Mouse (Mus musculus) T-helper 2 cell (primary cell): ENCODE measurements around the gene Sspn.

ENCODE experiments used
- in situ Hi-C: fragments of 300-600 bp; cut with MboI, MseI; formaldehyde crosslinking; loops from one replicate; pipeline ENCODE4 v1.15.1; 2025; ENCODE audit warnings: high pct_unique_total_duplicates

Gene Sspn

DNA sequence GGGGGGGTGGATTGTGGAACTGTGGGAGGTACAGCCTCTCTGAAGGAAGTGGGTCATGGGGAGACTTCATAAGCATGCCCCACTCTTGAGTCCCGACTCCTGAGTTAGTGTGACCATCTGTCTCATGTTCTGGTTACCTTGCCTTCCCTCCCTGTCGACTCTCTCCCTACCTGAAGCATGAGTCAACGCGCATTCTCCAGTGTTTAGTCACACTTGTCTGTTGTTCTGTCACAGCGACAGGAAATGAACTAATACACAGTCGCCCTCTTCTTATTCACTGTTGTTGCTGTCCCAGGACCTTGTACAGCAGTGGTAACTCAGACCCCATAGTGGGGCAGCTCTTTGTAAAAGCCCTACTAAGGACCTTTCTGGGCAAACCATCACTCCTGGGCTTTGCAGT is 41.4 kb downstream of the Sspn start:
- in situ Hi-C loops: no loop called here

DNA sequence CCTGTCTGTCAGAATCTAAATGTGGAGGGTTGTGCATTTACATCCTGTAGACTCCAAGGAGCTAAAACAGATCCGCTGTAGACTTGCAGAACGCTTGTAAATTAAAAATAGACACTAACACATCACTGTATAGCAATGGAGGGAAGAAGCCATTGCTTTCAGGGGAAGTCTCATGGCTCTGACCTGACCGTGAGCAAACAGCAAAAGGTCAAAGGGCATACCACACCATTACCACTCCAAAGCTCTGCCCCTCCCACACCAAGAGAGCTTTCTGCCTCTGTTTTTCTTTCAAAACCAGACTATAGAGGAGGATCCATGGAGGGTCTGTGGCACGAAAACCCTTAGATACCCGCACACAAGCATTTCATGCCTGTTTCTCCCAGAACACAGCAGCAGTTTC is 41.9 kb downstream of the Sspn start:
- in situ Hi-C loops: no loop called here

DNA sequence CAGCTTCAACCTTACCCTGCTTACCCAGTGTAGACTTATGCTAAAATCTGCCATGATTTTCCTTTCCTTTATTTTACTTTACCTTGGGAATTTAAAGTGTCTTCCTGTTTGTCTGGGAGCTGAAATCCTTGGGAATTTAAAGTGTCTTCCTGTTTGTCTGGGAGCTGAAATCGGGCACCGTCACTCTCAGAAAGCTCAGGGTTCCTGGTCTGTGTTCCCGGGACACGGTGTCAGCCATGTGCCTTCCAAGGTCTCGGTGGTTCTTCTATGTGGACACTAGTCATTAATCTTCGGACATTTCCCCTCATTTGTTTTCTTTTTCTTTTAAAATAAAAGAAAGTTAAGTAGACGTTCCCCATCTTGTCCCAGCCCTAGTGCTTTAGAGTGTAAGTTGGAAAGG is 43.3 kb downstream of the Sspn start:
- in situ Hi-C loops: loop anchor here (25.0 kb wide), 1 partner anchor 687 kb away; no protein-coding TSS in a partner anchor

DNA sequence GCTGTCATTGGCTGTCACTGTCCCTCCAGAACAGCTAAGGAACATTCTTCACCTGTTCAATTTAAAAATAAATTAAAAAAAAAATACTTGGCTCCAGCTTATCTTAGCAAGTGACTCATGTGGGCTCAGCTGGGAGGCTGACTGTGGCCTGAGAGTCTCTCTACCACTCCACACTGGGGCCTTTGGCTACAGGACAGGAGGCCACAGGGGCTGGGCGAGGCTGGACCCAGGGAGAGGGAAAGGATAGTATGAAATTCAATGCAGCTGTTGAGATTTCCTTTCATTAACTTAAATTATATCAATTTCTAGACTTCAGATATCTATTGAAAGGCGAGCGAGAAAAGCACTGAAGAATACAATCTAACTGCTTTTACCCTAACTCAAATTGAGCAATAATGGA is 45.9 kb downstream of the Sspn start:
- in situ Hi-C loops: loop anchor here (25.0 kb wide), 1 partner anchor 690 kb away; no protein-coding TSS in a partner anchor

DNA sequence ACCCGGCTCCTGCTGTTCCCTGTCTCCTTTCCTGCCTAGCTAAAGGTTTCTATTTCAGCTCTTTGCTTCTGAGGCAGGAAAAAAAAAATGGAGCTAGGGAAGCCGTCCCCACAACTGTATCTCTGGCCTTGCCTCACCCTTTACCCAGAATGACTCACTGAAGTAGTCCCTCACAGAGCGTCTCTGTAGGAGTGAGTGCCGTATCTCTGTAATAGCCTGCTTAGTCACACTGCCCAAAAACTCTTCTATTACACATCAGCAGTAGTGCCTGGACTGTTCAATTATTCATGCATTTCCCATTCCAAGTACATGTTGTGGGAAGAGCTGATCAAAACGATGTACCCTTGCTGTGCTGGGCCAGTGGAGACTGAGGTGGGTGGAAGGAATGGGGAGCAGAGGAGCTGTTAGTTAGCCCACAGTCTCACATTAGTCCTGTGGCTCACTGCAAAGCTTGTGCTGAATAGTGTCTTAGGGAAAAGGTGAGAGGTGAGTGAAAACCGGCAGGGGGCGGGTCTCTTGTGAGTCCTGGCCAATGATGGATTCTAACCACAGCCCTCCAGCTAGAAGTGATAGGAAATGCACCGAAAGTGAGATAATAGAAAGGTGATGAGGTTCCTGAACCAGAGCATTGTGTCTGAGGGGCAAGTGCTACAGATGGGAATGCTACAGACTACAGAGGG is 46.5 kb downstream of the Sspn start:
- in situ Hi-C loops: loop anchor here (25.0 kb wide), 1 partner anchor 691 kb away; no protein-coding TSS in a partner anchor

DNA sequence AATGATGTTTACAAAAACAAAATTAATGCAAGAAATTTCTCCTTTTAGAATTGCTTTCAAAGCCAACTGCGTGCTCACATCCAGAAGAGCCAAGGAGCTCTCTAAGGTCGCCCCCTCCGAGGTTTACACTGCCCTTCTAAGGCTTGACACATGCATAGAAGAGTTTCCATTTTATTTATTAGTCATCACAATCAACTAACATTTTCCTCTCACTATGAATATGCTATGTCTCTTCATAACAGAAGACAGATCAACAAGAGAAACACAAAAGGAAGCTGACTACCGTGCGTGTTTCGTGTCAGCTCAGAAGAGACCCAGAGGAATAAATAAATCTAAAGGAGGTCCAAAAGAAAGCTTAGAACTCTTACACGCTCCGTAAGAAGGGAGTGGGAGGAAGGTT is 49.6 kb downstream of the Sspn start:
- in situ Hi-C loops: loop anchor here (10.0 to 25.0 kb wide), 3 partner anchors 104 to 856 kb away; no protein-coding TSS in a partner anchor

DNA sequence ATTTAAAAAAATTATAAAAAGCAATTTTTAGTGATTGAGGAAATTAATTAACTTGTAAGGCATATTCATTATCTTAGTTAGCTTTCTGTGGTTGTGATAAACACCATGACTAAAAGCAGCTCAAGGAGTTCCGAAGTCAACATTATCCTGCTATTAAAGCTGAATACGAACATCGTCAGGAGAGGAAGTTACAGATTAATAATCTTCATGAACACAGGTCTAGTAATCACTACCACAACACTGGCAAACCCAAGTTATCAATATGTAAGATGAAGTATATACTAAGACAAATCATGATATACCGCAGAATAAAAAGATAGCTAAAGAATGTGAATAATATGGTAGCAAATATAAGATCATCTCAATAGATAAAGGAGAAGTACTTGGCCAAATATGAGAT is 50.9 kb downstream of the Sspn start:
- in situ Hi-C loops: loop anchor here (10.0 to 25.0 kb wide), 3 partner anchors 102 to 858 kb away; no protein-coding TSS in a partner anchor

DNA sequence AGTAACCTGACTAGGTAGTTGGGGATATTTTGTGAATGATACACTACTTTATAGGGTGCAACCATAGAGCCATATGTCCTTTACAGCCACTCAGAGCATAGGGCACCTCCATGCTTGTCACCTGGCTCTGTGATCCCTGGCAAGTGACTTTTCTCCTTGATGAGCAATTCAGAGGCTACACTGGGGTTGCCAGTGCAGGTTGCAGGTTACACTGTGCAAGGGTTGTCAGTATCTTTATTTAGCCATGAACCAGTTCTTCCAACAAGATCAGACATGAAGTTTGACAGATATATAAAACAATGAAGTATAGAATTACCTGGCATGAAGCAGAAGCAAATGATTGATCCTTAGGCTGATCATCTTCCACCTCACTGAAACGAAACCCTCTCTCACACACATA is 59.1 kb downstream of the Sspn start:
- in situ Hi-C loops: loop anchor here (25.0 kb wide), 1 partner anchor 703 kb away; no protein-coding TSS in a partner anchor

DNA sequence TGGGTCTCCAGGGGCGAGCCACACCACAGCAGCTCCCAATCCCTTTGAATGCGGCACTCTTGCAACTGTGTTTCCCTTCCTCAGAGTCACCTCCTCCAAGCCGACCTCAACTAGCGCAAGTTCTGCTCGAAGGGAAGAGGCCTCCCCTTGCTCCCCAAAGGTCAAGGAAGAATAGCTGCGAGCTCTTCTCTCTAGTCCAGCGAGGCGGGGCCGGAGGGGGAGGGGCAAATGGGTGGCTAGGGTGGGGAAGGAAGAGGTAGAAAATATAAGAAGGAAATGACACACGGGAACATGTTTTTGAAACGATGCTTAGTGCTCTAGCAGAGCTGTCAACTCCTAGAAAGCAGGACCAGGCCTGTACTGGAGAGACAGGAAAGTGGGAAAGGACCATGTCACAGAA is 61.1 kb downstream of the Sspn start:
- in situ Hi-C loops: loop anchor here (25.0 kb wide), 1 partner anchor 705 kb away; no protein-coding TSS in a partner anchor

DNA sequence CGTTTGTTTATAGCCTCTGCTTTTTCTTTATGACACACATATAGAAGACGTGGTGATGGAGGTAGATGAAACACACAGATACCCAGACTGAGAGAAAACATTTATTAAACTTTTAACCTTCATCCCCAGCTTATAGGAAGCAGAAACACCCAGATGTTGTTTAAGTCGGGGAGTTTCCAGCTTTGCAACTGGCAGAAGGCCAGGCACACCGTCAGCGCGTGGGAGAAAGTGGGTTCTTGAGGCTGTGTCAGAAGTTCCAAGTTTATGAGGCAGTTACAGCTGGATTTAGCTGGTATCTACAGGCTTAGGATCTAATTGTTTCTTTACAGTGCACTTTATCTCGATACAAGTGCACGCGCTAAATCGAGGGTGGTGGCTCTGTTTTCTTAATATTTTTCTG is 61.5 kb downstream of the Sspn start:
- in situ Hi-C loops: loop anchor here (25.0 kb wide), 1 partner anchor 706 kb away; no protein-coding TSS in a partner anchor

DNA sequence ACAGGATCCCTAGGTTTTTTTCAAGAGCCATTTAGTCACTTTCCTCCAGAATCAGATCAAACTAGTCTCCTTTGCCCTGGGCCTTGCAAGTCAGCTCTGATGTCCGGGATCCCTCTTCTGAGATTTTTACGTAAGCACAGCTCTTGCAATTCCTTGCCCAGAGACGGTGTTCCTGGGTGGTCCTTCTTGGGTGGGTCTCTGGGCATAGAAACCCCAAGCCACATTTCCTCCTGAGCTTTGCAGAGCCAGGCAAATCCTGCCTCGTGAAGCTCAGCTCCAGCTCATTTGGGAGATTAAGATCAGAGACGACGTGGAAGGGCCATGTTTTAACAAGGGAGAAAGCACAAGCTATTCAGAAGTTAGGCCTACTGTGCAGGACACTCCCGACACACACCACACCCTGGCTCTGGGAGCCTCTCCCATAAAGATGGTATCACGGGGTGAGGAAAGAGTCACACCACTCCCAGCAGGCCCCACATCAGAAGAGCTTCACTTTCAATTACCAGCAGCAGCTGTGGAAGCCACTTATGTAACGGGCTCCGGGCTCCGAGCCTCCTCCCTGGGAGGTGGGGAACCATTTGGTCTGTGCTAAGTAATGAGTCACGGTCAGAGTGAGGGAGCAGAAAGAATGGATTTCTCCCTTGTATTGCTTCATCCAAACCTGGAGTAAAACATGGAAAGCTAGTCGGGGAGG is 67.0 kb downstream of the Sspn start:
- in situ Hi-C loops: loop anchor here (25.0 kb wide), 1 partner anchor 711 kb away; no protein-coding TSS in a partner anchor

DNA sequence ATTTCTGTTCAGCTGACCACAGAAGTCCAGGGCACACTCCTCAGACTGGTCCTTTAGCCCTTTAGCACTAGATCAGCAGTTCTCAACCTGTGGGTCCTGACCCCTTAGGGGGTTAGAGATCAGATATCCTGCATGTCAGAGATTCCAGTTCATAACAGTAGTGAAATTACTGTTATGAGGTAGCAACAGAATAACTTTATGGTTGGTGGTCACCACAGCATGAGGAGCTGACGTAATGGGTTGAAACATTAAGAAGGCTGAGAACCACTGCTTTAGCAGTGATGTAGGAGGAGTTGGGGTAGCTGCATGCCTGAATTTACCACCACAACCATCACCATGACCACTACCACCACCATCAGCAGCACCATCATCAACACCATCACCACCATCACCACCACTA is 69.3 kb downstream of the Sspn start:
- in situ Hi-C loops: loop anchor here (5.0 kb wide), 2 partner anchors 72 to 633 kb away; no protein-coding TSS in a partner anchor

DNA sequence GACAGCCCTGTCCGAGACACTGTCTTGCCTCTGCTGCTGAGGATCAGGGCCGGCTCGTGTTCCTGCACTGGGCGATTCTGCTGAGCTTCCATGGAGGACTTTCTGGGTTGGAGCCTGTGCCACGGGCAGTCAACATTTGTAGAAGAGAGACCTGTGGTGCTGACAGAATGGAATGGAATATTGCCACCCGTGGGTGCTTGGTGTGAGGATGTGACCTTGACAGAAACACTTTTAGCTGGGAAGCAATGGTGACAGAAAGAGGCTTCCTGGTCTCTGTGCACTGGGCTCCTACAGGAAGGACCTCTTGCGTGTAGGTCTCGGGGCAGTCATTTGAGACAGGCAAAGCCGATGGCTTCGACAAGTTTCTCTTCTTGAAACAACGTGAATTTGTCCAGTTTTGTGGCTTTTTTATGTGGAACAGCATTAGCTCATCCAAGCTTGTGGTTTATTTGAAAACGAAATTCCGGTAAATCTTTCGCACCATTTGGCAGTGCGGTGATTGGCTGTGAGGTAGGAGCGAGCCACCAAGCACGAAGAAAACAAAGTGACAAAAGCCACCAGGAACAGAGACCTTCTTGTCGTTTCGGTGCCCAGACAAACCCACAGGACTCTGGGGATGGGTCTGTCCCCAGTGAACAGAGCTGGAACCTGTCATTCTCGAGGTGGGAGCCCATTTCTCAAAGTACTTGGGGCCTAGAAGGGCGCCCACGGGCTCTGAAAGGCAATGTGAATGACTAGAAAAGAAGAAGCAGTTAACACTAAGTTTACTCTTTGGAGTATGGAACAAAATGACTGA is 70.2 kb downstream of the Sspn start:
- in situ Hi-C loops: loop anchor here (5.0 kb wide), 2 partner anchors 71 to 634 kb away; no protein-coding TSS in a partner anchor

DNA sequence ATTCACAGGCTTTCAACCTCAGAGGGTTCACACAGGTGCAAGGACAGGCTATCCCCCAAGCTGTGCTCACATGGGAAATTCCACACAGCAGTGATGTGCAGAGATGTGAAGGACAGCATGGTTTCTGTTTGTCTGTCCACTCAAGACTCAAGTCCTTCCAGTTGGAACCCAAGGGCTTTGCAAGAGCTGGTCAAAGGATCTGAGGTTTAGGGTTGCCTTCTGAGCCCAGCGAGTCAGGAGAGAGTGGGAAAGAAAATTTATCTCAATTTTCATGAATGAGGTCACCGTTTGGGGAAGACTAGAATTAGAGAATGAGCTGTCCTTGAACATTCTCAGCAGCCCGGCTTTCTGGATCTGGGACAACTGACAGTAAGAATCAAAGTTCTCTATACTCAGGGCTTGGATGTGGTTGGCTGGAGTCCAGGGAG is 72.7 kb downstream of the Sspn start:
- in situ Hi-C loops: loop anchor here (5.0 kb wide), 2 partner anchors 68 to 637 kb away; no protein-coding TSS in a partner anchor

DNA sequence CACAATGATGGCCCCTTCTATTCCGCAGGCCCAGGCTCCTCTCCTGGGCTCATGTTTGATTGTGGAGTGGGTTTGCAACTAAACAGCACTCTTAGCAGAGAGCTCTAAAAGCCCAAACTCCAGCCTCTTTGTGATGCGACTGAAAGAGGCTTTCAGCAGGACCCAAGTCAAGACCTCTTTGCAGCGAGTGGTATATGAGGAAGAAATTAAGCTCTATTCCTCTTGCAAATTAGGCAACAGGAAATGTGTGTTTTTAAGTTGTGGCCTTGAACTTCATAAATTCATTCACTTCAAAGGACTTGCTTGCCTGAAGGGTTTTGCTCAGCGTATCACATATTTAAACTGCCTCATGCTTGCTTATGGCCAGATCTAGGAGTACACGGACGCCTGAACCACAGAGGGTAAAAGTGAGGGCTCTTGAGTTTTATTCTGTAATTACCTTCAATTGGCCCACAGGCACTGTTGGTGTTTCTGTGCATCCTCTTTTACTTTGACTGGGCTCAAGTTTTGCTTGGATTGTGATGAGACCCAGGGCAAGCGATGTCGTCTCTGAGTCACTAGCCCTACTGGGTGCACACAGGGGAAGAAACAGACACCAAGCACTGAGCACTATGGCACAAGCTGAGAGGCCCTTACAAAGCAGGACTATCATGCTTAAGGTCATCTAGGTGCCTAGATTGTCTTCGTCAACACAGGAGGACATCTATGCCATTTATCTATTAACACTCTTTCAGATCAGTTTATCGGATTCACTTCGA is 73.9 kb downstream of the Sspn start:
- in situ Hi-C loops: no loop called here

DNA sequence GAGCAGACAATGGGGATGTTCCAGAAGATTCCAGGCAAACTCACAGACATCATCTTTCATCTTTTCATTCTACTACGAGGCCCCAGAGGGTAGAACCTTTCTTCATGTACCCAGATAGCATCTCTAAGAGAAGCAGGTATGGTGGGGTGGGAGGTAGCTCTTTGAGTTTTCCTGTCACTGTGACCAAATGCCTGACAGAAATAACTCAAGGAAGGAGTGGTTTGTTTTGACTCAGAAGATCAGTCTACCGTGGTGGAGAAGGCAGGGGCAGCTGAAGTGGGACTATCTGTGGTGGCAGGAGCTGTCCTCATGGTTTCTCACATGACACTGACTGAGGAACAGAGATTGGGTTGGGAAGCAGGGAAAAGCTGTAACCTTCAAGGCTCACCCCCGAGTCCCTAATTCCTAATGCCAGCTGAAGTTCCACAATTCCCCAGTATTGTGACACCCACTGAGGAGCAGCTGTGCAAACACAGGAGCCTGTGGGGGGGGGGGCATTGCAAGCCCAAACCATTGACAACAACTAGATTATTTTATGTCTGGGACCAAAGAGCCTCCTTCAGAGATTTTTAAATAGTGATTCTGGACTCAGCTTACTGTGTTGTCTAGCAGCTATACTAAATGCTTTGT is 74.6 kb downstream of the Sspn start:
- in situ Hi-C loops: no loop called here

DNA sequence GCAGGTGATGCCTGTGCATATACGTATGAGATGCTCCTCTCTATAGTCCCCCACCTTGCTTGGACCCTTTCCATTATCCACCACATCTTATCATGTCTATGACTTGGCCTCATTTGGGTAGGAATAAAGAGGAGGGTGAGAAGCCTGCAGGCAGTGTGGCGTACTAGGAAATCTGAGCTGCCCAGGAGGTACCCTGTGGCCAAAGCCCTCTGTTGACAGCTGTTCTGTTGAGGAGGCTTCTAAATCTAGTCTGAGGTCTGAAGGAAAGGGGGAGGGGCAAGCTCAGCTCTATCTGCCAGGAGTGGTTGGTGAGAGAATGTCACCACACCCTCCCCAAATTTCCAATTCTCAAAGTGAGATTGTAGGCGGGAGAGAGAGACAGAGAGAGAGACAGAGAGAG is 75.3 kb downstream of the Sspn start:
- in situ Hi-C loops: no loop called here

DNA sequence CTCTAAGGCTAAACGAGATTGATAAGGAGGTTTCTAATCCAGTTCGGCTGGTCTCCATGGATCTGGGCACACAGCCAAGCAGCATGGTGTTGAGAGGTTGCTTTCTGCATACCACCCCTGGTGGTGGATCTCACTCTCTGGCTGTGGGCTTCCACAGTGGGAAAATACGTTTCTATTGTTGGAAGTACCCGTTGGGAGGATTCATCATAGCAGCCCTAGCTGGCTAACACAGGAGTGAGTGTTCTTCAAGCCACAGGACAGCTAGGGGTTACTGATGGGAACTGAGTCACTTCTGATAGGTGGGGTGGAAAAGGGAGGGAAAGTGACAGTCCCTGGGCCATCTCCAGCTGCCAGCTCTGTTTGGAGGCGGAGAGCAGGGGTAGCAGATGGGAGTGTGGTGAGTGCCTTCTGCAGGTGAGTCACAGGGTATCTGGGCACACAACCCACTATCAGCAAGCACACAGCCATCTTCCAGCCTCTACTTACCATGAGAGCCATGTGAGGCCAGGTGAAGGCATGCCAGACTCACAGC is 77.1 kb downstream of the Sspn start:
- in situ Hi-C loops: no loop called here

DNA sequence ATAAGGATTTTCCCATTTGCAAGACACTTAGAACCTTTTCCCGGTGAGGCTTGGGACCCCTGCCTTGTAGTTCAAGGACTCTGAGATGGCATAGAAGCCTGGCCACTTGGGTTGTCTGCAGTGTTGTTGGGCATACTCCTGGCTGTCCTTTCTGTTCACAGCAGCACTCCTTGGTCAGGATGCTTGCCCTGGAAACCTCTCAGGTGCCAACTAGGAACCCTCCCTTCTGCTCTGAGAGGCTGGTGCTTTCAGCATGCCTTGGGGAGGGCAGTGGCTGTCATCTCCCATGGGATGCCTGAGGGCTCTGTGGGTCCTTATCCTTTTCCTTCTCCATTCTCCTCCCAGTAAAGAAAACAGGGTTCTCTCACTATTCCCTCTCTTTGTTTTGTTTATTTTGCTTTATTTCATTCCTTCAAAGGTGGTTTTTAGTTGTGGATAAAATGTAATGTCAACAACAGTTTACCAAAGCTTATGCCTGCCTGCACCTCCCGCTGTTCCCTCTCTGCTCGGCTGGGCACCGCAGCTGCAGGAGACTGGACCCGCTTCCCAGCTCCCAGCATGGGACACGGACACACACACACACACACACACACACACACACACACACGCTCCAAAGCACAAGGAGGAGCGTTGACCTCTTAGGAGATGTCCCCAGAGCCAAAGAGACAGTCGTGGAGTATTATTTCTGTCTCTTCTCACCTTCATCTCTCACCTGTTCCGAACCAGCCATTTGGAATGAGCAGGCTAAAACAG is 77.9 kb downstream of the Sspn start:
- in situ Hi-C loops: no loop called here
